Mouse (Mus musculus) mesoderm, embryonic 11.5 days (tissue): ENCODE results near the gene Exosc5.

Experiments used
- DNase-seq: peaks from one replicate; pipeline ENCODE4 v3.0.0-alpha.2; 2012; ENCODE audit warnings: low read depth, low spot score

Gene Exosc5

GRCm38 (mm10) chr7:25636373-25636772, 22.6 kb upstream of the Exosc5 start:
- no peak for DNase-seq

GRCm38 (mm10) chr7:25637099-25637498, 21.9 kb upstream of the Exosc5 start:
- no peak for DNase-seq

- DNase-seq, result no peak
Observed at GRCm38 (mm10) chr7:25639754-25640153, 19.2 kb upstream of the Exosc5 start.

- no peak for DNase-seq
Observed at GRCm38 (mm10) chr7:25644136-25644535, 14.8 kb upstream of the Exosc5 start.

- no peak for DNase-seq
Observed at GRCm38 (mm10) chr7:25644631-25645030, 14.3 kb upstream of the Exosc5 start.

- no peak for DNase-seq
Observed at GRCm38 (mm10) chr7:25645074-25645473, 13.9 kb upstream of the Exosc5 start.

- DNase-seq, result no peak
Observed at GRCm38 (mm10) chr7:25647574-25648123, 11.3 kb upstream of the Exosc5 start.

- DNase-seq, result no peak
Observed at GRCm38 (mm10) chr7:25649839-25650238, 9.1 kb upstream of the Exosc5 start.

- DNase-seq, result no peak
Observed at GRCm38 (mm10) chr7:25651281-25651680, 7.7 kb upstream of the Exosc5 start.

GRCm38 (mm10) chr7:25652244-25652759, 6.7 kb upstream of the Exosc5 start:
- no peak for DNase-seq

- no peak for DNase-seq
Observed at GRCm38 (mm10) chr7:25655601-25656428, 3.1 kb upstream of the Exosc5 start.

- no peak for DNase-seq
Observed at GRCm38 (mm10) chr7:25657785-25658184, 1.2 kb upstream of the Exosc5 start.

GRCm38 (mm10) chr7:25666381-25666780, 7.4 kb downstream of the Exosc5 start:
- no peak for DNase-seq

- DNase-seq, result no peak
Observed at GRCm38 (mm10) chr7:25669158-25669557, 10.2 kb downstream of the Exosc5 start.

- no peak for DNase-seq
Observed at GRCm38 (mm10) chr7:25669631-25670030, 10.7 kb downstream of the Exosc5 start.

GRCm38 (mm10) chr7:25670096-25670495, 11.1 kb downstream of the Exosc5 start:
- no peak for DNase-seq

- DNase-seq, result no peak
Observed at GRCm38 (mm10) chr7:25671686-25672085, 12.7 kb downstream of the Exosc5 start.

- no peak for DNase-seq
Observed at GRCm38 (mm10) chr7:25672442-25672841, 13.5 kb downstream of the Exosc5 start.

- no peak for DNase-seq
Observed at GRCm38 (mm10) chr7:25674297-25674696, 15.3 kb downstream of the Exosc5 start.

GRCm38 (mm10) chr7:25674719-25675300, 15.8 kb downstream of the Exosc5 start, which contains the start of gene Tmem91:
Tmem91 (minus strand) TSS chr7:25675166.
- no peak for DNase-seq

- no peak for DNase-seq
Observed at GRCm38 (mm10) chr7:25675405-25675804, 16.4 kb downstream of the Exosc5 start.

GRCm38 (mm10) chr7:25676085-25676781, 17.3 kb downstream of the Exosc5 start:
- no peak for DNase-seq
